Mouse (Mus musculus) thymus, adult 2 months (tissue): Measurements from ENCODE around the gene Olfr312. TPM values are rescaled to one million over a fixed set of nuclear protein-coding genes. Genes with fewer than 3 reads are reported as not detected.

ENCODE experiments used
- DNase-seq: peaks from one replicate; pipeline ENCODE4 v3.0.0; 2021
- H3K27ac ChIP-seq: fragments of 200-500 bp; 2 replicates; pipeline ENCODE4 v1.5.1; 2012; ENCODE audit warnings: low read length, control low read depth; ENCODE audit not compliant: control insufficient read depth, insufficient read depth
- H3K27me3 ChIP-seq: fragments of 200-500 bp; 2 replicates; pipeline ENCODE4 v1.6.1; 2012; ENCODE audit warnings: mild to moderate bottlenecking, low read length, moderate library complexity, mixed read lengths; ENCODE audit not compliant: control insufficient read depth, insufficient read depth
- H3K36me3 ChIP-seq: fragments of 200-500 bp; 2 replicates; pipeline ENCODE4 v1.6.1; 2012; ENCODE audit warnings: mild to moderate bottlenecking, low read length, moderate library complexity; ENCODE audit not compliant: control insufficient read depth, insufficient read depth
- H3K4me1 ChIP-seq: fragments of 200-500 bp; replicated peaks from 2 replicates; pipeline ENCODE4 v1.6.1; 2012; ENCODE audit warnings: low read length; ENCODE audit not compliant: control insufficient read depth, insufficient read depth
- H3K4me3 ChIP-seq: fragments of 200-500 bp; 2 replicates; pipeline ENCODE4 v1.5.1; 2012; ENCODE audit warnings: mild to moderate bottlenecking, low read length, control low read depth, moderate library complexity; ENCODE audit not compliant: control insufficient read depth, insufficient read depth
- CTCF ChIP-seq: fragments of 200-500 bp; IDR thresholded peaks from 2 replicates; pipeline ENCODE4 v1.5.1; 2012; ENCODE audit warnings: mild to moderate bottlenecking, control low read depth, low read length, moderate library complexity, borderline replicate concordance; ENCODE audit not compliant: control insufficient read depth, poor library complexity, insufficient read depth; ENCODE audit errors: extremely low read depth
- POLR2A ChIP-seq: fragments of 200-500 bp; IDR thresholded peaks from 2 replicates; pipeline ENCODE4 v1.6.1; 2012; ENCODE audit warnings: mild to moderate bottlenecking, low read length, control low read depth, moderate library complexity; ENCODE audit not compliant: control insufficient read depth, poor library complexity, insufficient read depth; ENCODE audit errors: extremely low read depth
- WGBS: fragments of 180-500 bp; shearing (Covaris S2); methylation state at CpG from one replicate; pipeline ENCODE4 v1.1.7; 2018; 5-methylcytosine and 5-hydroxymethylcytosine counted together
- polyA plus RNA-seq: library from polyadenylated mRNA; depleted of rRNA; stranded (reverse); fragments of >200 nt; gene quantifications from 2 replicates; pipeline ENCODE4 v1.2.3, GENCODE M21; 2012

The Olfr312 gene
- polyA plus RNA-seq, 1 experiment, result not detected

DNA sequence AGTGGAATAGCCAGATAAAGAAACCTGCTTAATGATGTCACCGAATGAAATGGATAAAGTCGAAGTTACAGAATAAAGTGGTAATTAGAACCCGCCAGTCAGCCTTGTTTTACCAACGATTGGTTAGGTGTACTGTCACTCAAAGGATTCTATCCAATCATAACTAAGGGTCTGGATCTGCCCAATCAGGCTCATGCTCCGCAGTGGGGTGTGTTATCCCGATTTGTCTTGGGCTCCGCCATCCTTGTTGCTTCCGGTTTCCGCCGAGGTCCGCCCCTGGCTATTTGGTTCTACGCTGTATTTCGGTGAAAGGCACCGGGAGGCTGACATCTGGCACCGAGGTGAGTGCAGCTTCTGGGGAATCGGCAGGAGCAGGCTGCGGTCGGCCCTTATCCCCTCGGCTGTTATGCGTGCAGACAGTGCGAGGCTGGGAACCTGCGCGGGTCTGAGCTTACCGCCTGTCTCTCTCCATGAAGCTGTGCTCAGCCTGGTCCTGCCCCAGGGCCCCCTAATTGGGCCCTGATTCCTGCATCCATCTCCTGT, 18.0 kb downstream of the Olfr312 start, which contains the start of gene Gm12258:
Gene Gm12258 (plus strand): TSS at position 240 of the 543 bp plus-strand sequence.
- WGBS, result 1% methylated on average over 24 of the region's 24 CpGs
- peaks cover 15% of the 10 kb centered on the region for H3K4me1 ChIP-seq
- TF ChIP-seq CTCF (no peak), POLR2A (peak; percentile 82)
- H3K27ac ChIP-seq, result peak within 1 kb of the TSS; percentile 93
- H3K36me3 ChIP-seq, result peaks cover 17% of the 10 kb centered on the region
- H3K27me3 ChIP-seq, result no peaks in the 10 kb centered on the region
- DNase-seq, result peak; percentile 90
- peak within 1 kb of the TSS; percentile 85 for H3K4me3 ChIP-seq

DNA sequence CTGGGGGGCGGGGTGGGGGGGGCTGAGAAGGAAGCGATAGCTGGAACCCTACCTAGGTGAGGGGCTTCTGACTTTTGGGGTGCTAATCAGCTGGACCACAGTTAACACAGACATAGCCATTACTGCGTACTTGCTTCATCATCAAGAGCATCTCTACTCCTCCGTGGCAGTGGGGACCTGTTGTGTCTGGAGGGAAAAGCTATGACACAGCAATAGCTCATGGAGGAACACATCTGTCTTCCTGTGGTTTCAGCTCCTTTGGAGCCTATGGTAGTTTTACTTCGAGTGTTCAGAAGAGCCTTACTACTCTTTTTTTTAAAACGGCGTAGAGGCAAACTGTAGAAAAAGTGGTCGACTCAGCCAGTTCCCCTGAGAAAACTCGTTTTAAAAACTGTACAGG, 18.6 kb downstream of the Olfr312 start:
- Histone ChIP-seq H3K36me3 (peaks cover 20% of the 10 kb centered on the region), H3K27me3 (no peaks in the 10 kb centered on the region), H3K4me1 (peaks cover 11% of the 10 kb centered on the region), H3K4me3 (peak overlapping the region; percentile 85), H3K27ac (peak overlapping the region; percentile 93)
- TF ChIP-seq CTCF, result no peak
- TF ChIP-seq POLR2A, result no peak
- DNase-seq, result peak; percentile 43
- 3% methylated on average over 9 of the region's 9 CpGs for WGBS

DNA sequence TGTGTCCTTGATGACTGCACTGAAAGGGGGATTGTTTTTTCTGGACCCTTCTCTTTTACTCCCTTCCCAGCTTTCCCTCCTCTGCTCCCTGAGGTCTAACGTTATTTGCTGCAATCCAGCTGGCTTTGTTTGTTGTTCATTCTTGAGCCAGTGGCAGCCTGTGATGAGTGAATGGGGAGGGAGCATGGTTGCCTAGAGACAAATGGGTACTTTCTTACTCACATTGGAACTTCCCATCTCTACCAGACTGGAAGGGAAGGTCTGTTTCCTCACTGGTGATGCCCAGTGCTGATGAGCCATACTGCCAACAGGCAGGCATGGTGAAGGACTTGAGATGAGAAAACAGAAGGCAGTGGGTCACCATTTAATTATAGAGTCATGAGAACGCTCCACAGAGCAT, 20.7 kb downstream of the Olfr312 start:
- Histone ChIP-seq H3K4me3 (no peak overlapping the region), H3K4me1 (peaks cover 8% of the 10 kb centered on the region), H3K27me3 (no peaks in the 10 kb centered on the region), H3K27ac (no peak overlapping the region), H3K36me3 (peaks cover 34% of the 10 kb centered on the region)
- TF ChIP-seq POLR2A, result no peak
- TF ChIP-seq CTCF, result no peak
- no peak for DNase-seq
- 96% methylated on average over 2 of the region's 2 CpGs for WGBS

DNA sequence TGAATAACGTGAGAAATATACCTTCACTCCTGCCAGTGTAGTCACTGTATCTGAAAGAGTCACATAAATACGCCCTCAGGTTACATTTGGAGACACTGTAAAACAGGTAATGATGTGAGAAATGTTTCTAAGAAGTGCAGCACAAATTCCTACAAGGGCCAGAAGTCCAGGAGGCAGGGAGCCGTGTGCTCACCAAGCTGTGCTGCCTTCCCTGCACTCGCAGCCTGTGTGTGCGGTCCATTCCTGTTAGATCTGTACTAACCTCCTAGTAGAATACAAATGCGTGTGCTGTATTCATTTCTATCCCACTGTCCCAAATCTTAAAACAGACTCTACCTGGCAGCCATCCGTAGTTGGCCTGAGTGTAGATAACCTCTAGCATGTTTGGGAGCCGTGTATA, 31.7 kb downstream of the Olfr312 start:
- no peaks in the 10 kb centered on the region; the same call in 1 of the 2 replicates for H3K27me3 ChIP-seq
- H3K27ac ChIP-seq, result no peak overlapping the region
- WGBS, result 97% methylated on average over 8 of the region's 8 CpGs
- no peak overlapping the region for H3K4me3 ChIP-seq
- H3K36me3 ChIP-seq, result peaks cover 47% of the 10 kb centered on the region
- no peak for DNase-seq
- TF ChIP-seq POLR2A (no peak), CTCF (no peak)
- H3K4me1 ChIP-seq, result no peaks in the 10 kb centered on the region

DNA sequence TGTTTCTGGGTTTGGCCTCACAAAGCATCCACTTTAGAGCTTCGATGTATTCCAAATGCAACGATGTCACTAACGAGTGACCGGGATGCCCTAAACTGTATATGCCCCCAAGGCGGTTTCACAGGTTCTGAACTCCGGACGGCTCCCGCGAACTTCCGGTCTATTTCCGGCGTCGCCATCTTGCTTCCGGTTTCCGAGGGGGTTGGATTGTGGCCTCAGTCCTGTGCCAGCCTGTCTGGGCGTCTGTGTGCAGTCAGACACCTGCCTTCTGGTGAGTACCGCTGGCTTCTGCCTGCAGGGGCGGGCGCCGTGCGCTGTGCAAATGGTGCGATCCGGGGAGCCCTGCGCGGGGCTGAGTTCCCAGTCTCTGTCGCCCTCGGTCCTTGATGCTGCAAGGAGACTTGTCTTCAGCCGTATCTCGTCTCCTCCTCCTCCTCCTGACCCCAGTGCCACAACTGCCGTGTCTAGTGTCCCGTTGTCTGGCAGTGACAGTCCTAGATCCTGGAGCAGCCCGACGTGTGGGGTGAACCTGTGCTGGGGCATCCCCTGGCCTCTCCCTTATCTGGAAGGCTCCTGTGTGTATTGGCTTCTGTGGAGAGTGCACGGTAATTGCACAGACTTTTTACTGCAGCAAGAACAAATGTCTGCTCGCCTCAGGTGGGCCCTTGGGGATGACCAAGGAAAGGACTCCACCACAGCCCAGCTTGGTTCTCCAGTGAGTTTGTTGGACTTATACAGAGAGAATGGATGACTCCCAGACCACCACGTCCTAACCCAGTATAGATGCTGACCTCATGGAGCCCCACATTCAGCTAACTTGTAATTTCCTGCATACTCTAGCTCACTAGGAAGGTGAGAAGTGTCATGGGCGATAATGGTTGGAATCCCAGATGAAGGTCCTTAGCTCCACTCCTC, 38.3 kb downstream of the Olfr312 start, which contains the start of gene 2810021J22Rik:
Gene 2810021J22Rik (plus strand): TSS at position 178 of the 915 bp plus-strand sequence.
- peaks cover 10% of the 10 kb centered on the region for H3K4me1 ChIP-seq
- H3K27ac ChIP-seq, result peak within 1 kb of the TSS; percentile 81
- TF ChIP-seq POLR2A (peak; percentile 64), CTCF (peak; percentile 62; the same call in 1 of the 2 replicates)
- peak; percentile 91 for DNase-seq
- H3K27me3 ChIP-seq, result no peaks in the 10 kb centered on the region
- 4% methylated on average over 37 of the region's 37 CpGs for WGBS
- peak within 1 kb of the TSS; percentile 69 for H3K4me3 ChIP-seq
- no peaks in the 10 kb centered on the region for H3K36me3 ChIP-seq

DNA sequence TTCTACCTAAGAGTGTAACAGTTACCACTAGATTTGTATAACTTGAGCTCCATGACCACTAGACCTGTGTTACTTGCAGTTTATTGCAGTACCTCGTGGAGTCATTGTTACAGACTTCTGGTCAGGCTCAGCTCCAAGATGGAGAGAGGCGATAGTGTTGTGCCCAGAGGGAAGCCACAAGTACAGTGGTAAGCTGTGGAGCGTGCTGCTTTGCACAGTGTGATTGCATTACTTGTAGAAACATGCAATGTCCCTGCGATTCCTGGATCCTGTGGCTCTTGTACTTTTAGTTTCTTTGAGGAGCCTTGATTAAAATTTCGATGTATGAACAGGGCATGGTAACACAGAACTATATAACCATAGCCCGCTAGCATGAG, 38.9 kb downstream of the Olfr312 start:
- 82% methylated on average over 6 of the region's 6 CpGs for WGBS
- H3K36me3 ChIP-seq, result no peaks in the 10 kb centered on the region
- H3K4me1 ChIP-seq, result peaks cover 10% of the 10 kb centered on the region
- no peaks in the 10 kb centered on the region for H3K27me3 ChIP-seq
- no peak for DNase-seq
- no peak for TF ChIP-seq CTCF
- TF ChIP-seq POLR2A, result no peak
- H3K4me3 ChIP-seq, result no peak overlapping the region
- H3K27ac ChIP-seq, result no peak overlapping the region
